Mouse (Mus musculus): Measurements from ENCODE around the gene Gpr152.

Gpr152 gene

GRCm38 (mm10) chr19:4175368-4175947, 35.9 kb downstream of the Gpr152 start, which contains the start of gene Carns1:
TSS of gene Carns1 (minus strand) at chr19:4175479.
- DNase-seq = peak in 1 of 2 experiments; percentile 43

GRCm38 (mm10) chr19:4180411-4180810, 40.8 kb downstream of the Gpr152 start:
- no peak for DNase-seq

GRCm38 (mm10) chr19:4181892-4182291, 42.3 kb downstream of the Gpr152 start:
- peak; percentile 41 to 58 for DNase-seq

GRCm38 (mm10) chr19:4183689-4184088, 44.1 kb downstream of the Gpr152 start:
- no peak for DNase-seq

GRCm38 (mm10) chr19:4184976-4185975, 45.7 kb downstream of the Gpr152 start:
- DNase-seq = no peak

- no peak for DNase-seq
These were observed 47.7 kb downstream of the Gpr152 start for GRCm38 (mm10) chr19:4187303-4187702.

- no peak for DNase-seq
These were observed 49.5 kb downstream of the Gpr152 start for GRCm38 (mm10) chr19:4189051-4189620.

- no peak for DNase-seq
These were observed 51.3 kb downstream of the Gpr152 start, which contains the start of gene Tbc1d10c for GRCm38 (mm10) chr19:4190831-4191334. TSS of gene Tbc1d10c (minus strand) at chr19:4191284.

GRCm38 (mm10) chr19:4191528-4192250, 52.1 kb downstream of the Gpr152 start, which contains the start of gene Ppp1ca:
TSS of gene Ppp1ca (plus strand) at chr19:4192065.
- peak; percentile 99 for DNase-seq

- DNase-seq = peak in 1 of 2 experiments; percentile 39
These were observed 52.8 kb downstream of the Gpr152 start for GRCm38 (mm10) chr19:4192251-4192985.

GRCm38 (mm10) chr19:4193129-4193528, 53.5 kb downstream of the Gpr152 start:
- peak in 1 of 2 experiments; percentile 44 for DNase-seq

- DNase-seq = peak in 1 of 2 experiments; percentile 47
These were observed 54.6 kb downstream of the Gpr152 start for GRCm38 (mm10) chr19:4194021-4194724.

- DNase-seq = peak; percentile 98
These were observed 55.4 kb downstream of the Gpr152 start for GRCm38 (mm10) chr19:4194776-4195650.
